Mouse (Mus musculus) kidney, postnatal 10 days (tissue): Measurements from ENCODE around the gene Asb1.

Experiments
- DNase-seq: peaks from one replicate; pipeline ENCODE4 v3.0.0; 2021; ENCODE audit warnings: mixed read lengths

Gene Asb1

GRCm38 (mm10) chr1:91547567-91547966 is 7.2 kb downstream of the Asb1 start:
- no peak for DNase-seq

DNA sequence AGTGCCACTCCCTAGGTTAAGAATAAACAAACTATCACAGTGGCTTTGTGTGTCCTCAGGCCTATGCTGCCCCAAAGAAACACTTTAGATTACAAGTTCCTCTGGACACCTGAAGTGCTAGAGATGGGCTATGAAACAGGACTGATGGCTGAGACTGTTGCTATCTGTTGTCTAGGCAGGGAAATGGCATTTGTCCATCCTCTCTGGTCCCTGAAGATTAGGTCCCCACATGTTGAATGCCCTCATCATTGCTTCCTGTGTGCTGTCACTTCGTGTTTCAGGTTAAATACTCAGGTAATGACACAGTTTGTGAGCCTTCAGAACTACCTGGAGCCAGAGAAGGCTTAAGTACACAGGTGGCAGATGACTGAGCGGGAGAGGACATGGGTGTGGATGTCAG is 8.7 kb downstream of the Asb1 start:
- DNase-seq: no peak

DNA sequence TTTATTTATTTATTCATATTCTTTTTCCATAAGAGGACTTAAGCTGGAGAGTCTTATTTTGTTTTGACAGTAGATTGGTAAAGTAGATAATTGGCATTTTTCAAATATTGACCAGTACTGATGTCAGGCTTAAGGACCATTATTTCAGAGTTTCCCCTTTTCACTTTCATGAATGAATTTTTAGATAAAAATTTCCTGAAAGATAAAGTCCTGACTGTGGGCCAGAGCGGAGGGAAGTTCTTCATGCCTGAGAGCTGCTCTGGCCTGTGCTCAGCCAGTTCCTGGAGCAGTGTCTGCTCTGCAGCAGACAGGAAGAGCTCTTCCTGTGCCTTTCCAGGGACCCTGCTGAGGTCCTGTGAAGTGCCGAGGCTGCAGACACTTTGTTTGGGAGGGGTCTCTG is 16.8 kb downstream of the Asb1 start:
- no peak for DNase-seq

DNA sequence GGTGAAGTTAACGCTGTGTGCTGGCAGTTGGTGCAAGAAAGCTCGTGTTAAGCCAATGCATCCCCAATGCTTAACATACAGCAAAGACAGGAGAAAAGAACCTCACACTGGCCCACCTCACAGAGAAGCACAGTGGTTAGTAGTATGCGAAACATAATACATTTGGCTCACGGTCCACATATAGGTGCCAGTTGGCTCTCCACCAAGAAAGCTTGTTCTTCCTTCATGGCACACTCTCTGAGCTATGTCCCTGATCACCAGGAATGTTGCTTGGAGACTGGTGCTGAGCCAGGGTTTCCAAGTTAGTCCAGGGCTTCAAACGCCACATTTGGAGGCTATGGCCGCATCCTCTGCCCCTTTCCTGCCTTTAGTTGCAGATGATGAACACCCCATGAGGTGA is 20.9 kb downstream of the Asb1 start:
- no peak for DNase-seq

DNA sequence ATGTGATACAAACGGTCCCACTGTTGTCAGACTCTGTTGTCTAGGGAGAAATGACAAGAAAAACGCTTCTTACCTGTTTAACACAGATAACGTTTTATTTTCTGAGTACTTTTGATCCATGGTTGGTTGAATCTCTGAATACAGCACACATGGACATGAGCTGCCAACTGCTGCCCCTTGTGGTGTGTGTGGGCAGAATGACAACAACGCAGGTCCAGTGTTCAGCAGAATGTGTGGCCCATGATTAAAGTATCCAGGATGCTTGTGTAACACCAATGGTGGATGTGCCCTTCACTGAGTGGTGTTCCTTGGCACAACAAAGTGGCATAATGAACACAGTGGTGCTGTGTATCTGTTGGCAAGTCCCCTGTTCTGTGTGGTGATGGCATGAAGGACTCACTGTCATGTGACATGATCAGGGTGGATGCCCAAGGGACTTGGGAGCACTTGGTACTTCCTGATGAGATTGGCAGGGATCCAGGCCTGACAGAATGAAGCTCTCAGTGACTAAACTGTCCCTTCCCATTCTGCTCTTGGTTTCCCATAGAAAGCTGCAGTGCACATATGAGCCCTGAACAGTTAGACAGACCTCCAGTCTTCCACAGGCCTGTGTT is 22.7 kb downstream of the Asb1 start:
- DNase-seq: no peak

DNA sequence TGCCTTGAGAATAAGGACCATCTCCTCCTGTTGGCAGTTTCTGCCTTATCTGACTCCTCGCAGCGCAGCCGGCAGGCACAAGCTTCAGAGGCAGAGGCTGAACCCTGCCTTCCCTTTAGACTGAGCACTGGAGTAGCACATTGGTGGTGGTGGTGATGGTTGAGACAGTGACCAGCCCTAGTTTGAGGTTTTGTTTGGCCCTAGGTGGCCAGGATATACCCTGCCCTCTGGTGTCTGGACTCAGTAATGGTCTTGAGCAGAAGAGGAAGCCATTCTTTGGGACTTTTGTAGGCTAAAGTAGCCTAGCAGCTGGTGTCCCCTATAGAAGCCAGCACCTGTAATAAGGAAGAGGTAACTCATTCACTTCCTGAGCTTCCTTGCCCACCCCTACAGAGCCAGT is 23.7 kb downstream of the Asb1 start:
- peak; percentile 38 for DNase-seq

- DNase-seq: no peak
These were observed 24.3 kb downstream of the Asb1 start for GRCm38 (mm10) chr1:91564598-91564997.

DNA sequence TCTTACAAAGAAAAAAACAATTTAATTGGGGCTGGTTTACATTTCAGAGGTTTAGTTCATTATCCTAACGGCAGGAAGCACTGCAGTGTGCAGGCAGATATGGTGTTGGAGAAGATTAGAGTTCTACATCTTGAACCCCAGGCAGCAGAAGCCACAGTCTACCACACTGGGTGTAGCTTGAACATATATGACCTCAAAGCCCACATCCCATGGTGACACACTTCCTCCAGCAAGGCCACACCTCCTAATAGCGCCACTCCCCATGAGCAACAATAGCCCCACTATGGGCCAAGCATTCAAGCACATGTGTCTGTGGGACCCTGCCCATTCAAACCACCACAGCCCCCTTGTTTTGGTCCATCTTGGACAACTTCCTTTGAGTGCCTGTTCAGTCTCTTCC is 26.9 kb downstream of the Asb1 start:
- no peak for DNase-seq

DNA sequence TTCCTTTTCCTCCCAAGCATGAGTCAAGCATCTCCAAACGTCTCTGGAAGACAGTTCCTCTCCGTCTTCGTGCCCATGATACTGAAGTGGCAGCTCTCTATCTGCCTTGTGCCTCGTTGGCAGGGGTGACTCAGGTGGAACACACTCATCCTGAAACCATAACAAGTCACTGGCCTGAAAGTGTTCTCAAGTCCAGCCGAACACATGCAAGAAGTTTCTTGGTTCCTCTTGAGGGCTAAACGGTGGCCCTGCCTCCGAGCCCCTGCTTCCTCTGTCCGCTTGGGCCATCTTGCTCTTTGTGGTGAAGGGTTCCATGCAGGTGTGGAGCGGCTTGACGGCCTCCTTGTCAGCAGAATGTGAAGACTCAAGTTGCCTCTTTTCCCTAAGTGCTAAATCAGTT is 32.1 kb downstream of the Asb1 start:
- DNase-seq: no peak

- DNase-seq: peak; percentile 76
These were observed 33.9 kb downstream of the Asb1 start for GRCm38 (mm10) chr1:91574208-91574607.

DNA sequence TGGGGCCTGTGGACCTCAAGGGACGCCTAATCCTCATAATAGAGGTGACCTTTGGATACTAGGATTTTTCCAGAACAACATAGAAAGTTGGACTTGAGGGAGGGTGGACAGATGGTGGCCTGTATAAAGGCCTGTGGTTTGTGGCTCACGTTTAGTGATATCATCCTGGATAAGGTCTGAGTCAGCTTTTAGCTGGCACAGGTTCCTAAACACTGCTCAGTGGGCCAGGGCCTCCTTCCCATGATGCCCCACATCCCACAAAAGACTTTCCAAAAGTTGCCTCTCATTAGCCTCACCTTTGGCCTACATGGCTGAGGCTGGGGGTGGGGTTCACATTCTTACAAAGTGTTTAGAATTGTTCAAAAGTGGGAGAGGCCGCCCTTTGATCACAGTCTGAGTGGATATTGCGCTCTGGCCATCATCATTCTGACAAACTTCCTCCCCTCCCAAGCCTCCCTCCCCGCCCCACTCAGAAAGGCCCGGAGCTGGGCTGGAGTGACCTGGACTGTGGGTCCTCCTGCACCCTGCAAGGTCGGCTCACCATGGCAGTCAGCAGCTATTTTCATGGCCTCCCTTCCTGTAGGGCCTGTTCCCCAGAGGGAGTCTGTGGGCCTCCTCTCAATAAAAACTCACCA is 37.7 kb downstream of the Asb1 start:
- DNase-seq: peak; percentile 15

DNA sequence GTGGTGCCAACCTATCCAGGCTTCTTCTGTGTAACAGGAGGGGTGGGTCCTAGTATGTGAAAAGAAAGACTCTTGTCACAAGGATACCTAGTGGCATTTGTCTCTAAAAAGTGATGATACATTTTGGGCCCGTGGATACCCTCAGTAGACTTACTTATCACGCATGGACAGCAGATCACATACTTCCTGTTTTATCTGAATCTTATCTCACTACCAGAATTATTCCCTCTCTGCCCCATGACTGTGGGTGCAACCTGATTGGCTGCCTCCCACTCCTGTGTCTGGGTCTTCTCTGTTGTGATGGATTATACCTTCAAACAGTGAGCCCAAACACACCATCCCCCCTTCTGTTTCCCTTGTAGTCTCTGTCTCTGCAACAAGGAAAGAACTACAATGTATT is 40.2 kb downstream of the Asb1 start:
- no peak for DNase-seq

DNA sequence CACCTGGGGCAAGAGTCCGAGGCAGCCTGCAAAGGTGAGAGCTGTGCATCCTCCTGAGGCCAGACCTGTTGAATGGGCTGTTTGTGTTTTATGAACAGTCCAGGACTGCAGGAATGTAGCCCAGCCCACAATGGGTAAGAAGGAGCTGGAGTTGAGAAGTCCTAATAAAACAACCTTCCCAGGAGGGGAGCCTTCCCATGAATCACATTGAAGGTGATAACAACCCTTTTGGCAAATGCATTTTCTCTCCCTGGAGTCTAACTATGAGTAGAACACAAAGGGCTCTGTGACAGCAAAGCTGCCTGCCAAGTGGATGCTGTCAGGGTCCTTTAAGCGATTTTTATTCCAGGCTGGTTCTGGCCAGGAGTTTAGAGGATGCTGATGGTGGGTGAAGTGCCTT is 40.9 kb downstream of the Asb1 start:
- no peak for DNase-seq

GRCm38 (mm10) chr1:91584969-91585835 is 44.9 kb downstream of the Asb1 start:
- DNase-seq: no peak

DNA sequence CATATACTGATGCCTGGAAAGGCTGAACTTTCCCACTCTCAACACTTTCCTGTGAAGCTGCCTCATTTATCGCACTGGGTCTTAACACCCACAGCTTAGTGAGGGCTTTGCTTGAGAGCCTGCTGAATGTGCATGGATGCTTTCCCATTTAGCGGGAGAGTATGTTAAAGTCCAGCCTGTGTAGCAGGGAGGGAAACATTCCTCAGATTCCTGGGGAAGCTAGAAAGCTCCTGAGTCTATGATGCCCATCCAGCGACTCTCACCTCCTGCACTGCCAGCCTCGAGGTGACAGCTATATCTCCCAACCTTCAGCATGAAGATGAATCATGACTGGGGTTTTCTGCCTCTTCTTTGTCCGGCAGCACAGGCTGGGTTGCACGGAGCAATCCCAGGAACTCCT is 49.4 kb downstream of the Asb1 start:
- DNase-seq: no peak

DNA sequence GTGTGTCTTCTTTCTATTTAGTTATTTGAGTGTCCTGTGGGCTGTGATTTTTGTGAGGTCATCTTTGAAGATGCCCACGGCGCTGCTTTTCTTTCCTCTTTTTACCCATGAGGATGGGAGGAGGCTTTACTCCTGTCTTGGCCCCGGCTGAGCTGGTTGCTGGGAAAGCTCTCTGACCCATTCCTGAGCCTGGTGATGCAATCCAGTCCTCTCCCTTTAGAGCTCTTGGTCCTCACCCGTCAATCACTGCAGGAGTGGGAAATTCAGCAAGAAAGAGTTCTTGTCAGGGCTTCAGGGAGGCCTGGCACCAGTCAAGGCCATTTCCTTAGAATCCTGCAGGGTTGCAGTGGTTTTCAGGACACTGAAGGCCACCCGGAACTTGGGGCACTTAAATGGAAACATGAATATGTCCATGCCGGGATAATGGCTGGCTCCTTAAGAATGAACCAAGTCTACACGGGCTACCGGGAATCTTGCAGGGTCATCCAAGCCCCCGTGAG is 55.2 kb downstream of the Asb1 start:
- DNase-seq: no peak

- no peak for DNase-seq
These were observed 57.3 kb downstream of the Asb1 start for GRCm38 (mm10) chr1:91597611-91598010.

DNA sequence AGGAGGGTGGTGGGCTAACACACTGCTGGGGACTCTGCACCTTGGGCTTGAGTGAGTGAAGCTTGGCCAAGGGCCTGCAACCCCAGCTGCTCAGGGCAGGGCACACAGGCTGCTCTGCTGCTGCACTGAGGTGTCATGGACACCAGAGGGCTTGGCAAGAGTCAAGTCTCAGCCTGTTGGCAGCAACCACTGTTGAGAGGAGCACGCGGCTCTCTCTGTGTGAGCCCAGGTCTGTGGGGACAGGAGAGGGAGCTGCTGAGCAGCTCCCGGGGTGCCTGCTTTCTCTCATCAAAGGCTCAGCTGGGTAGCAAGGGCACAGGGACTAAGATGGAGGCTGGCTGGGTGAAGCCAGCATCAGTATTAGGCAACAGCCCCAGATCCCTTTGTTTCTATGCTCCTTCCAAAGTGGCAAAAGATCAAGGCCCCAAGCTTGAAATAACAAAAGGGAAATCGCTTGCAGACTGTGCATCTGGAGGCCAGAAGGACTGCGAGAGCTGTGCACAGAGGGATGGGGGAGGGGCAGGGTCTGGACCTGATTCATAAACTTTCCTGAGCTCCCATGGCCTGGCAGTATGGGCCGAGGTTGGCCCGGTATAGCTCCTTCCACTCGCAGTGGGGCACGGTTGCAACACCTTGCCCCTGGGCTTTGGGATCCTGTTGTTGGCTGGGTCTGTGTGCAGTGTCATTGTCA is 60.5 kb downstream of the Asb1 start:
- peak; percentile 66 for DNase-seq

DNA sequence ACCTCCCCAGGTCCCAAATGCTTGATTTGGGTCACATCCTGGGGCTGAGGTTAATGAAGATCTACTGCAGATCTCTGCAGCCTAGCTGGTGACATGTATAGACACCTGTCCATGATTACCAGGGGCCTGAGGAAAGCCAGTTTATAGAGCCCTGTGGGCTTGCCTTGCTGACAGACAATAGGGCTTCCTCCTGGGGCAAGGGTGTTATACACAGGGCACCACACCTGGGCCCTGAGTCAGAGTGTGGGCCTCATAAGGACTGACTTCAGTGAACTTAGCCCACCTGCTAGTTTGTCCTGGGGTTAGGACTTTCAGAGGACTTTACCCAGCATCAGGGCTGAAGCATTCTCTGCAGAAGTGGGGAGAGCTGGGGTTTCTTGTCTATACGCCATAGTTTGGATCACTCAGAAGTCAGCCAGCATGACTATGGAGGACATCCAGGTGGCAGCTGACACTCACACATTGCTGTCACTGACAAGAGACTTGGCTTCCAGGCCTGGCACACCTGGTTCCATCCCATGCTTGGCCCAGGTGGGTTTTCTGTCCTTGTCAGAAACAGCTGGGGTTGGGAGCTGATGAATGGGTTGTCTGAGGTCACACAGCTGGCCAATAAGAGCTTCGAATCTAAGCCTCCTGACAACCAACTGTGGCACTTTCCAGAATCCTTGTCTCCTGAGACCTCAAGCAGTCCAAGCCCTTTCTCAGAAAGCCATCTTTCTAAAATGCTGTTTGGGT is 61.2 kb downstream of the Asb1 start:
- no peak for DNase-seq

DNA sequence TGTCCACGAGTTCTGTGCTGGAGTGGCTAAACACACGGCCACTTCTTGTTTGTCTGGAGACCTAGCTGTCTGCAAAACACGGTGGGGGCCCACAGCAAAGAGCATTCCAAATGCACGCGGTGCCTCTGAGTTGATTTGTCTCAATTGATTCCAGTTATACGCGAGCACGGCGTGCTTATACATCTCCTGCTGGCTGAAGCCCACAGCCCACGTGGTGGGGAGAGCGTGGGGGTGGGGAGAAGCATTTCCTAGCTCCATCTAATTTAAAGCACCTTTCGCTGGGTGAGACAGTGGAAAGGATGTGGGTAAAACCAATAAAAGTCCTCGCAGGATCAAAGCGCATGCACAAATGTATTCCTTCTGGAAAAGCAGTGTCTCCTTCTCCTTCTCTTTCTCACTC is 65.3 kb downstream of the Asb1 start:
- DNase-seq: no peak

DNA sequence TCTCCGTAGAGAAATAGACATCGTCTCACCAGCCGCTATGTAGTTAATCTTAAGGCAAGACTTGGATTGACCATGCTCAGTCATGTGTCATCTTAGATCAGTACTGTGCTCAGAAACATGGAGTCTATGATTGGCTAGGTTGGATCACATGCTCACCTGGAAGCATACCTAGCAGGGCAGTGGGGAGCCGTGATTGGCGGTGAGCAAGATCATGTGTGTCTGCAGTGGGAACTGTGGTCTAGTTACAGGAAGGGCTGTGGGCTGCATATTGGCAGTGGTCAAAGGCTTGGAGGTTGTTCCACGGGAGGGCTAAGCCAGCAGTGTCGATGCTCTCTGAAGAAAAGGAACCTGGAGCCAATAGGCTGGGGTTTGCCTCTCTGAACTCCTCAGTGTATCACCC is 66.4 kb downstream of the Asb1 start:
- no peak for DNase-seq

GRCm38 (mm10) chr1:91607141-91607540 is 66.8 kb downstream of the Asb1 start:
- DNase-seq: no peak
